Mouse (Mus musculus): Measurements from ENCODE around the gene Akt1. TPM values are rescaled to one million over a fixed set of nuclear protein-coding genes. Genes with fewer than 3 reads are reported as not detected.

Akt1 gene
- polyA plus RNA-seq, 1 experiment from 2014 or later = 64.6 TPM

- WGBS = 79% methylated on average over 3 of the region's 3 CpGs
- Histone ChIP-seq H3K4me3 (ENCODE audit: low read depth, low read length) (no peak overlapping the region), H3K27ac (ENCODE audit: low read length) (no peak overlapping the region), H3K27me3 (ENCODE audit: control insufficient read depth, insufficient read depth, low read length) (no peaks in the 10 kb centered on the region), H3K4me1 (ENCODE audit: control insufficient read depth, insufficient read depth, low read length) (peaks cover 21% of the 10 kb centered on the region), H3K9me3 (ENCODE audit: control insufficient read depth, low read depth, low read length) (no peaks in the 10 kb centered on the region), H3K9ac (replicated peaks; ENCODE audit: low read depth, low read length) (no peak overlapping the region), H3K36me3 (ENCODE audit: control insufficient read depth, insufficient read depth, low read length) (no peaks in the 10 kb centered on the region), H3K4me2 (replicated peaks; ENCODE audit: low read depth, low read length) (no peak overlapping the region)
- ATAC-seq (ENCODE audit: insufficient number of reproducible peaks, insufficient read depth, low FRiP score, low read depth) = no peak
Observed at GRCm38 (mm10) chr12:112696806-112697425, 22.2 kb upstream of the Akt1 start.

- WGBS = 83% methylated on average over 10 of the region's 10 CpGs
- peak overlapping the region; percentile 78; the same call in 1 of the 2 replicates for H3K27ac ChIP-seq (ENCODE audit: low read length)
- H3K27me3 ChIP-seq (ENCODE audit: control insufficient read depth, insufficient read depth, low read length) = no peaks in the 10 kb centered on the region
- H3K4me3 ChIP-seq (ENCODE audit: low read depth, low read length) = no peak overlapping the region
- no peaks in the 10 kb centered on the region for H3K36me3 ChIP-seq (ENCODE audit: control insufficient read depth, insufficient read depth, low read length)
- ATAC-seq (ENCODE audit: insufficient number of reproducible peaks, insufficient read depth, low FRiP score, low read depth) = no peak
- H3K4me2 ChIP-seq (replicated peaks; ENCODE audit: low read depth, low read length) = peak overlapping the region; percentile 87
- peaks cover 11% of the 10 kb centered on the region for H3K4me1 ChIP-seq (ENCODE audit: control insufficient read depth, insufficient read depth, low read length)
- H3K9me3 ChIP-seq (ENCODE audit: control insufficient read depth, low read depth, low read length) = no peaks in the 10 kb centered on the region
- H3K9ac ChIP-seq (replicated peaks; ENCODE audit: low read depth, low read length) = peak overlapping the region; percentile 80
Observed at GRCm38 (mm10) chr12:112694127-112694475, 19.4 kb upstream of the Akt1 start.

GRCm38 (mm10) chr12:112693185-112694126 lies 18.8 kb upstream of the Akt1 start:
- no peaks in the 10 kb centered on the region for H3K27me3 ChIP-seq (ENCODE audit: control insufficient read depth, insufficient read depth, low read length)
- H3K4me1 ChIP-seq (ENCODE audit: control insufficient read depth, insufficient read depth, low read length) = peaks cover 11% of the 10 kb centered on the region
- ATAC-seq (ENCODE audit: insufficient number of reproducible peaks, insufficient read depth, low FRiP score, low read depth) = peak; percentile 94
- H3K36me3 ChIP-seq (ENCODE audit: control insufficient read depth, insufficient read depth, low read length) = no peaks in the 10 kb centered on the region
- peak overlapping the region; percentile 87 for H3K4me2 ChIP-seq (replicated peaks; ENCODE audit: low read depth, low read length)
- peak overlapping the region; percentile 78 for H3K27ac ChIP-seq (ENCODE audit: low read length)
- peak overlapping the region; percentile 80 for H3K9ac ChIP-seq (replicated peaks; ENCODE audit: low read depth, low read length)
- peak overlapping the region; percentile 65 for H3K4me3 ChIP-seq (ENCODE audit: low read depth, low read length)
- no peaks in the 10 kb centered on the region for H3K9me3 ChIP-seq (ENCODE audit: control insufficient read depth, low read depth, low read length)
- 3% methylated on average over 54 of the region's 54 CpGs for WGBS

GRCm38 (mm10) chr12:112688458-112688857 lies 13.8 kb upstream of the Akt1 start:
- H3K4me3 ChIP-seq (ENCODE audit: low read depth, low read length) = no peak overlapping the region
- H3K36me3 ChIP-seq (ENCODE audit: control insufficient read depth, insufficient read depth, low read length) = no peaks in the 10 kb centered on the region
- no peak overlapping the region for H3K27ac ChIP-seq (ENCODE audit: low read length)
- no peaks in the 10 kb centered on the region for H3K27me3 ChIP-seq (ENCODE audit: control insufficient read depth, insufficient read depth, low read length)
- no peak overlapping the region for H3K4me2 ChIP-seq (replicated peaks; ENCODE audit: low read depth, low read length)
- H3K9me3 ChIP-seq (ENCODE audit: control insufficient read depth, low read depth, low read length) = no peaks in the 10 kb centered on the region
- peaks cover 7% of the 10 kb centered on the region for H3K4me1 ChIP-seq (ENCODE audit: control insufficient read depth, insufficient read depth, low read length)
- H3K9ac ChIP-seq (replicated peaks; ENCODE audit: low read depth, low read length) = no peak overlapping the region
- 45% methylated on average over 15 of the region's 15 CpGs for WGBS
- no peak for ATAC-seq (ENCODE audit: insufficient number of reproducible peaks, insufficient read depth, low FRiP score, low read depth)

GRCm38 (mm10) chr12:112683351-112683750 lies 8.7 kb upstream of the Akt1 start:
- no peaks in the 10 kb centered on the region for H3K9me3 ChIP-seq (ENCODE audit: control insufficient read depth, low read depth, low read length)
- H3K27me3 ChIP-seq (ENCODE audit: control insufficient read depth, insufficient read depth, low read length) = no peaks in the 10 kb centered on the region
- 53% methylated on average over 7 of the region's 7 CpGs for WGBS
- no peak for ATAC-seq (ENCODE audit: insufficient number of reproducible peaks, insufficient read depth, low FRiP score, low read depth)
- no peak overlapping the region for H3K4me3 ChIP-seq (ENCODE audit: low read depth, low read length)
- no peak overlapping the region for H3K4me2 ChIP-seq (replicated peaks; ENCODE audit: low read depth, low read length)
- peaks cover 10% of the 10 kb centered on the region for H3K4me1 ChIP-seq (ENCODE audit: control insufficient read depth, insufficient read depth, low read length)
- no peak overlapping the region for H3K9ac ChIP-seq (replicated peaks; ENCODE audit: low read depth, low read length)
- H3K27ac ChIP-seq (ENCODE audit: low read length) = no peak overlapping the region
- no peaks in the 10 kb centered on the region; the same call in 1 of the 2 replicates for H3K36me3 ChIP-seq (ENCODE audit: control insufficient read depth, insufficient read depth, low read length)

GRCm38 (mm10) chr12:112679027-112679996 lies 4.6 kb upstream of the Akt1 start:
- Histone ChIP-seq H3K9me3 (ENCODE audit: control insufficient read depth, low read depth, low read length) (no peaks in the 10 kb centered on the region), H3K27me3 (ENCODE audit: control insufficient read depth, insufficient read depth, low read length) (no peaks in the 10 kb centered on the region), H3K4me3 (ENCODE audit: low read depth, low read length) (peak overlapping the region; percentile 71), H3K4me1 (ENCODE audit: control insufficient read depth, insufficient read depth, low read length) (peaks cover 33% of the 10 kb centered on the region), H3K36me3 (ENCODE audit: control insufficient read depth, insufficient read depth, low read length) (no peaks in the 10 kb centered on the region; the same call in 1 of the 2 replicates), H3K9ac (replicated peaks; ENCODE audit: low read depth, low read length) (peak overlapping the region; percentile 52), H3K27ac (ENCODE audit: low read length) (peak overlapping the region; percentile 95), H3K4me2 (replicated peaks; ENCODE audit: low read depth, low read length) (peak overlapping the region; percentile 94)
- peak; percentile 68 for ATAC-seq (ENCODE audit: insufficient number of reproducible peaks, insufficient read depth, low FRiP score, low read depth)
- WGBS = 4% methylated on average over 75 of the region's 87 CpGs

GRCm38 (mm10) chr12:112678555-112679026 lies 3.9 kb upstream of the Akt1 start, which contains the start of gene Zbtb42:
Gene Zbtb42, plus strand, starts transcription at chr12:112678828.
- H3K9me3 ChIP-seq (ENCODE audit: control insufficient read depth, low read depth, low read length) = no peaks in the 10 kb centered on the region
- H3K36me3 ChIP-seq (ENCODE audit: control insufficient read depth, insufficient read depth, low read length) = no peaks in the 10 kb centered on the region; the same call in 1 of the 2 replicates
- H3K4me2 ChIP-seq (replicated peaks; ENCODE audit: low read depth, low read length) = peak within 1 kb of the TSS; percentile 94
- H3K4me3 ChIP-seq (ENCODE audit: low read depth, low read length) = peak within 1 kb of the TSS; percentile 71
- H3K27me3 ChIP-seq (ENCODE audit: control insufficient read depth, insufficient read depth, low read length) = no peaks in the 10 kb centered on the region
- H3K27ac ChIP-seq (ENCODE audit: low read length) = peak within 1 kb of the TSS; percentile 95
- H3K4me1 ChIP-seq (ENCODE audit: control insufficient read depth, insufficient read depth, low read length) = peaks cover 33% of the 10 kb centered on the region
- peak; percentile 46 for ATAC-seq (ENCODE audit: insufficient number of reproducible peaks, insufficient read depth, low FRiP score, low read depth)
- WGBS = under 1% methylated on average over 60 of the region's 60 CpGs
- H3K9ac ChIP-seq (replicated peaks; ENCODE audit: low read depth, low read length) = peak within 1 kb of the TSS; percentile 52
